Mouse (Mus musculus) forebrain, postnatal 0 days (tissue): ENCODE data around the gene Cmc1. TPM values are rescaled to one million over a fixed set of nuclear protein-coding genes. Genes with fewer than 3 reads are reported as not detected.

Source experiments
- ATAC-seq: fragments of 200-750 bp; cut with Nextera tagmentation; 2 replicates; pipeline ENCODE4 v1.8.0; 2017; ENCODE audit warnings: mild to moderate bottlenecking, moderate library complexity
- DNase-seq: peaks from one replicate; pipeline ENCODE4 v3.0.0-alpha.2; 2015
- H3K27ac ChIP-seq: fragments of 300-500 bp; sonication (generic); 2 replicates; pipeline ENCODE4 v1.5.1; 2014; ENCODE audit warnings: low read depth, mild to moderate bottlenecking, antibody characterized with exemption, low read length, moderate library complexity, mixed read lengths
- H3K27me3 ChIP-seq: fragments of 300-500 bp; sonication (generic); 2 replicates; pipeline ENCODE4 v1.6.1; 2014; ENCODE audit warnings: mild to moderate bottlenecking, low read length, mixed read lengths; ENCODE audit not compliant: insufficient read depth
- H3K36me3 ChIP-seq: fragments of 300-500 bp; sonication (generic); 2 replicates; pipeline ENCODE4 v1.6.1; 2014; ENCODE audit warnings: mild to moderate bottlenecking, moderate library complexity; ENCODE audit not compliant: insufficient read depth
- H3K4me1 ChIP-seq: fragments of 300-500 bp; sonication (generic); 2 replicates; pipeline ENCODE4 v1.6.1; 2014; ENCODE audit warnings: antibody characterized with exemption; ENCODE audit not compliant: insufficient read depth
- H3K4me2 ChIP-seq: fragments of 300-500 bp; sonication (generic); 2 replicates; pipeline ENCODE4 v1.6.1; 2014; ENCODE audit warnings: low read depth, mild to moderate bottlenecking, moderate library complexity
- H3K4me3 ChIP-seq: fragments of 300-500 bp; sonication (generic); 2 replicates; pipeline ENCODE4 v1.5.1; 2014; ENCODE audit warnings: low read depth, low read length, mixed read lengths
- H3K9ac ChIP-seq: fragments of 300-500 bp; sonication (generic); 2 replicates; pipeline ENCODE4 v1.6.1; 2014; ENCODE audit warnings: mild to moderate bottlenecking
- H3K9me3 ChIP-seq: fragments of 300-500 bp; sonication (generic); 2 replicates; pipeline ENCODE4 v1.6.1; 2016; ENCODE audit warnings: low read length
- CTCF ChIP-seq: sonication (generic); IDR thresholded peaks from 2 replicates; pipeline ENCODE4 v1.5.1; 2016; ENCODE audit warnings: antibody characterized with exemption, control low read depth, low read depth
- WGBS: fragments of 180-500 bp; shearing (Covaris S2); extraction: QIAGEN DNeasy Blood & Tissue Kit; methylation state at CpG from one replicate; pipeline ENCODE4 v1.1.7; 2014; 5-methylcytosine and 5-hydroxymethylcytosine counted together
- polyA plus RNA-seq: library from polyadenylated mRNA; unstranded; fragments of >200 nt; fragmentation: Nextera tagmentation; extraction: Ambion mirVana; gene quantifications from 2 replicates; pipeline ENCODE4 v1.2.1, GENCODE M21; 2015
- total RNA-seq: library from RNA; depleted of rRNA; stranded (reverse); fragments of >200 nt; gene quantifications from 2 replicates; pipeline ENCODE4 v1.2.3, GENCODE M21; 2014

The Cmc1 gene
- total and polyA plus RNA-seq, 2 experiments from 2014 or later = 8.5 to 46.0 TPM

DNA sequence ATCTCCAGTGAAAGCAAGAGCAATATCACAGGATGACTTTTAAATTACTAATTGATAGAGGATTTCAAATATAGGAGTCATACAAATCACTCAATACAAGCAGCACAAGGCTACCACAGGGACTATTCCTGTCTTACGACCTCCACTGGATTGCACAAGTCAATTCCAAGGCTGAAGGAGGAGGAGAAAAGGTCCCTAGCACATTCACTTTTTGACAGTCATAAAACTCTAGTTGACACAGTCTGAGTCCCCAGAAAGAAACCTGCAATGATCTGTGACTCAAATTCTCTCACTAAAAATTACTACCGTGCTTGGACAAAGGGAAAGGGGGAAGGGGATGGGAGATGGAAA lies 39.6 kb downstream of the Cmc1 start:
- Histone ChIP-seq H3K36me3 (no peaks in the 10 kb centered on the region; the same call in 1 of the 2 replicates), H3K4me1 (no peaks in the 10 kb centered on the region), H3K9me3 (no peaks in the 10 kb centered on the region), H3K27ac (no peak overlapping the region), H3K9ac (no peak overlapping the region), H3K27me3 (no peaks in the 10 kb centered on the region), H3K4me3 (no peak overlapping the region), H3K4me2 (no peak overlapping the region)
- TF ChIP-seq CTCF = no peak
- 80% methylated on average over 2 of the region's 2 CpGs for WGBS
- DNase-seq (no peak), ATAC-seq (no peak)

DNA sequence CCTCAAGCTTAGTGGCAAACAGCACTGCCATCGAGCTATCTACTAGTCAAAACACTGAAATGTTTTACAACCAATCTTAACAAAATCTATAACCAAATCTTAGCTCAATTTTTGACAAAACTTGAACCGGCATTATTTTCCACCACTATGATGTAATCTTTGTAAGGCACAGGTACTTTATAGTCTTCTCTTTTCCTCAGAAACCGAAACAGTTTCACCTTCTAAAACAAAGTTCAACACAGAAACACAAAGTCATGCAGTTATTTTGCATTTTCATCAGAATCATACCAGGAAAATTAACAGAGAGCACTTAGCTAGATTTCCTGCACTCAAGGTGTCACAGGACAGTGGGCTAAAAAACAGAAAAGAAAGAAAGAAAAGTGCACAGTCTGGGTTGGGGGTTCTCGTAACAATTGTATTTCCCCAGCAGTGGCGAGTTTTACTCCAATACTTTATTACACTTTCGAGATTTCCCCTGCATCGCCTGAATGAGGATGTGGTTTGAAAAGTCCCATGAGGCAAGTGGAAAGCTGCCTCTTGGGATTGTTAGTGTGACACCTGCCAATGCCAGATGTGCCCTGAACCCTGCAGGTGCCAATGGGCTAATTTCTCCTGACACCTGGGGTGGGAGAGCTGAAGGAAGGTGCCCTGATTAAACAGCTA lies 40.1 kb downstream of the Cmc1 start:
- H3K9me3 ChIP-seq = no peaks in the 10 kb centered on the region
- H3K4me2 ChIP-seq = no peak overlapping the region
- no peaks in the 10 kb centered on the region; the same call in 1 of the 2 replicates for H3K36me3 ChIP-seq
- DNase-seq (no peak), ATAC-seq (no peak)
- no peaks in the 10 kb centered on the region for H3K4me1 ChIP-seq
- TF ChIP-seq CTCF = no peak
- H3K4me3 ChIP-seq = no peak overlapping the region
- no peak overlapping the region for H3K27ac ChIP-seq
- WGBS = 86% methylated on average over 7 of the region's 7 CpGs
- no peaks in the 10 kb centered on the region for H3K27me3 ChIP-seq
- no peak overlapping the region for H3K9ac ChIP-seq

DNA sequence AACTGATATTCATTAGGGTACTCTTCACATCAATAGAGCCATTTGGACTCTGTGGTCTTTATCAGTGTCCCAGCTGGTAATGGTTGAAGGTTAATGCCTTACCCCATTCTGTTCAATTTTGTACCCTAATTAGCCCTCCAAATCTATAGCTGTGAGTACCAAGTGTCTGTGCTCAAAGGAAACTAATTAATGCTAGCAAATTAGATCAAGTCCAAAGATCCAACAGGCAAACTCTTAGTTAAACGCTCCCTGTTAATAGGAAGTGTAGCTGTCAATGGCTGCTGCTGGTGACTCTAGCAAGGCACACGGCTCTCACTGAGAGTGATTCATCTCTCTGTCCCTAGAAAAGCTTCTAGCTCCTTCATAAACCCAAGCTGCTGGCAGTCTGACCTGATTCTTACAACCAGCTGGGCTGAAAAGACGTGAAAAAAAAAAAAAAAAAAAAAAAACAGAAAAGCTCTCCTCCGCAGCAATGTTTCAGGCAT lies 41.4 kb downstream of the Cmc1 start:
- Histone ChIP-seq H3K4me2 (no peak overlapping the region), H3K36me3 (no peaks in the 10 kb centered on the region; the same call in 1 of the 2 replicates), H3K4me1 (no peaks in the 10 kb centered on the region), H3K27ac (no peak overlapping the region), H3K9ac (no peak overlapping the region), H3K4me3 (no peak overlapping the region), H3K9me3 (no peaks in the 10 kb centered on the region), H3K27me3 (no peaks in the 10 kb centered on the region)
- no peak for ATAC-seq
- TF ChIP-seq CTCF = no peak
- 11% methylated on average over 4 of the region's 4 CpGs for WGBS
- DNase-seq = no peak

DNA sequence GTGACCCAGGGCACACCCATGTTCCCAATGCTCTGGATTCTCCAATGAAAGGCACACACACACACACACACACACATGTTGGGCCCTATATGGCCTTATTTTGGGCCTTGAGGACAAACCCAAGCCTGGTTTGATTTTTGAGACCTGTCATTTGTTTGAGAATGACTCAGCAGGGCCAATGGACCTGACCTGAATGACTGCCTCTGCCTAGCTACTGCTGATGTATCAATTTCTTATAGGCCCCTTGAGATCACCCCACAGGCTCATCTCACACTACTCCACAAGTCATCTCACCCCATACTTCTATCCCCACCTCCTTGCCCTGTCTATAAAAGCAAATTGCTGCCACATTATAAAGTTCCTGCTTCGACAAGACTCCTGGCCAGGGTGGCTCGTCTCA lies 48.2 kb downstream of the Cmc1 start:
- no peak overlapping the region for H3K9ac ChIP-seq
- no peak for TF ChIP-seq CTCF
- H3K9me3 ChIP-seq = no peaks in the 10 kb centered on the region
- H3K4me1 ChIP-seq = no peaks in the 10 kb centered on the region
- WGBS = 94% methylated on average over 2 of the region's 2 CpGs
- no peak overlapping the region for H3K4me3 ChIP-seq
- H3K36me3 ChIP-seq = no peaks in the 10 kb centered on the region
- no peak overlapping the region for H3K4me2 ChIP-seq
- no peak for ATAC-seq
- no peak for DNase-seq
- no peaks in the 10 kb centered on the region for H3K27me3 ChIP-seq
- no peak overlapping the region for H3K27ac ChIP-seq

DNA sequence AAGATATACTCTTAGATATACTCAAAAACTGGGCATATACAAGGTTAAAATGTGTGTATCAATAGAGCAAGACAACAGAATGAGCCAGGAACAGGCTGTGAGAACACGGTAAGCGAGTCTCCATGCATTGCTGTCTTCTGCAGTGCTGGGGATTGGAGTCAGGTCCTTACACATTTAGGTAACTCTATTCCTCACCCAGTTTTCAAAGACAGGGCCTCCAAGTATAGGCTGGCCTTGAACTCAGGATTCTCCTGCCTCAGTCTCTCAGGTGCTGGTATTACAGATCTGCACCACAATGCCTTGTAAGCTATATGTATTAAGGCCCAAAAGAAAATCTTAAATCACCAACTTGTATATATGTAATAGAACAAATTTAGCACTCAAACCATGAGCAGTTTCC lies 49.5 kb downstream of the Cmc1 start:
- no peak for DNase-seq
- 100% methylated on average over 2 of the region's 2 CpGs for WGBS
- Histone ChIP-seq H3K4me3 (no peak overlapping the region), H3K9me3 (no peaks in the 10 kb centered on the region), H3K4me2 (no peak overlapping the region), H3K36me3 (no peaks in the 10 kb centered on the region), H3K27me3 (no peaks in the 10 kb centered on the region), H3K27ac (no peak overlapping the region), H3K9ac (no peak overlapping the region), H3K4me1 (no peaks in the 10 kb centered on the region)
- ATAC-seq = no peak
- no peak for TF ChIP-seq CTCF

DNA sequence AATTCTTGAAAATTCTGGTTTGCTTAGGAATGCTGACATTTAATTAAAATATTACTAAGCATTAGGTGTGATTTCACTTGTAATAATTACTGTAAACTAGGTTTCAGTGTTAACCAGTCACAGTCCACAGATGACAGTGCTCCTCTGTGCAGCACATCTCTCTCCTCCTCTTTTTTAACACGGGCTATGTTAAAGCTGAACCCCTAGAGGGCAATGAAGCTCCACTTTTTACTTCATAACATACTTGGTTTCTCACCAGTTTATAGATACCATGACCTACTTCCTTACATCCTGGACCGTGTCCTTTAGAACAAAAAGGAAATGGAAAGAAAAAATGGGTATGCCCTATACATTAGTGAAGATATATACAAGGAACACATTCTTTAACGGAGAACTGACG lies 50.6 kb downstream of the Cmc1 start:
- H3K27me3 ChIP-seq = no peaks in the 10 kb centered on the region
- peak; percentile 78 for TF ChIP-seq CTCF
- H3K4me3 ChIP-seq = no peak overlapping the region
- no peaks in the 10 kb centered on the region for H3K9me3 ChIP-seq
- H3K9ac ChIP-seq = no peak overlapping the region
- peak; percentile 73 for ATAC-seq
- WGBS = 35% methylated on average over 4 of the region's 4 CpGs
- no peaks in the 10 kb centered on the region for H3K4me1 ChIP-seq
- peak; percentile 63 for DNase-seq
- no peak overlapping the region for H3K27ac ChIP-seq
- no peak overlapping the region for H3K4me2 ChIP-seq
- H3K36me3 ChIP-seq = no peaks in the 10 kb centered on the region

DNA sequence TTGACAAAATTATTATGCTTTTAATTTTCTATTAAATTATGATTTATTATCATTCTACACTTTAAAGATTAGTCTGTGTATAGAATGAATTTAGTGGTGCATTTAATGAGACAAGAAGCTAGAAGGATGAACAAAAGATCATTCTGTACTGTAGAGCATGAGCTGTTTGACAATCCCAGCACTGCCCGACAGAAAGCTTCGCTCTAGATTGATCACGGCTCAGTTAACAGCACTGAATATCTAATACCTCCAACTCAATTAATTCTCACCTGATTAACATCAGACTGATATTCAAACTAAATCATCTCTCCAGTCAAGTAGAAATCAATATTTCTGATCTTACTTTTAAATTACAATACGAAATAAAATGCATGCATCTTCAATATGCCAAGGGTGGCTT lies 66.1 kb downstream of the Cmc1 start:
- DNase-seq (no peak), ATAC-seq (no peak)
- H3K36me3 ChIP-seq = no peaks in the 10 kb centered on the region
- H3K4me2 ChIP-seq = no peak overlapping the region
- no peak for TF ChIP-seq CTCF
- H3K4me3 ChIP-seq = no peak overlapping the region
- no peak overlapping the region for H3K27ac ChIP-seq
- no peaks in the 10 kb centered on the region for H3K4me1 ChIP-seq
- no peaks in the 10 kb centered on the region for H3K9me3 ChIP-seq
- H3K27me3 ChIP-seq = no peaks in the 10 kb centered on the region
- no peak overlapping the region for H3K9ac ChIP-seq
- WGBS = 36% methylated on average over 4 of the region's 4 CpGs
